In genomic region chr11:116388841-116389480, GRCm38 (mm10) we compare ENCODE assay signal across 8 mouse cellular contexts. TPM values are rescaled to one million over a fixed set of nuclear protein-coding genes. Genes with fewer than 3 reads are reported as not detected.
DNase-seq lines count a peak whose midpoint lies in the region; ATAC-seq and TF ChIP-seq lines count a peak whose summit lies in the region.

No protein-coding gene starts in this region.

- no peak for TF ChIP-seq EP300 in stomach, postnatal 0 days (optimal IDR thresholded peaks at IDR 0.05)

- WGBS in embryonic facial prominence, embryonic 10.5 days = 64% methylated on average over 14 of the region's 14 CpGs
- WGBS in heart, embryonic 15.5 days = 65% methylated on average over 14 of the region's 14 CpGs
- whole genome bisulfite sequencing in kidney, postnatal 0 days = 70% methylated on average over 14 of the region's 14 CpGs
- 57% methylated on average over 14 of the region's 14 CpGs for WGBS in stomach, postnatal 0 days

- ATAC-seq in heart, embryonic 15.5 days (replicated peaks; ENCODE audit: insufficient number of reproducible peaks, insufficient read depth, low FRiP score, low read depth) = no peak; the same call in 1 of the 2 replicates
- peak; percentile 78; the same call in 1 of the 2 replicates for ATAC-seq in kidney, postnatal 0 days (replicated peaks; ENCODE audit: low FRiP score, low read depth)
- peak; percentile 88 for ATAC-seq in stomach, postnatal 0 days (ENCODE audit: low FRiP score, low TSS enrichment)

- peak; percentile 35 to 39 for DNase-seq in spleen, adult 18-20 months
- no peak for DNase-seq in spleen, adult 12 weeks (ENCODE audit: low spot score)
- DNase-seq in embryonic facial prominence, embryonic 10.5 days (ENCODE audit: low spot score) = peak; percentile 39
- DNase-seq in kidney, postnatal 0 days (ENCODE audit: low spot score) = peak; percentile 65
- DNase-seq in lung, postnatal 25 days (ENCODE audit: low spot score) = peak; percentile 54
- peak; percentile 53 for DNase-seq in stomach, postnatal 0 days (ENCODE audit: low spot score)
- DNase-seq in right cerebral cortex, postnatal 25 days = no peak

- no peak overlapping the region for H3K9ac ChIP-seq in heart, embryonic 15.5 days
- 0 out of 2 replicates have a peak overlapping the region, but pooled peaks have one; percentile 35 for H3K9ac ChIP-seq in kidney, postnatal 0 days (ENCODE audit: low read depth, low read length)
- no peak overlapping the region for H3K9ac ChIP-seq in stomach, postnatal 0 days (ENCODE audit: low read length)

- H3K9me3 ChIP-seq in embryonic facial prominence, embryonic 10.5 days = no peaks in the 10 kb centered on the region
- no peaks in the 10 kb centered on the region for H3K9me3 ChIP-seq in heart, embryonic 15.5 days (replicated peaks)
- no peaks in the 10 kb centered on the region for H3K9me3 ChIP-seq in kidney, postnatal 0 days (replicated peaks; ENCODE audit: low read length)
- H3K9me3 ChIP-seq in stomach, postnatal 0 days (ENCODE audit: control insufficient read depth, low read length) = no peaks in the 10 kb centered on the region

- H3K4me1 ChIP-seq in embryonic facial prominence, embryonic 10.5 days = peaks cover 27% of the 10 kb centered on the region
- peaks cover 22% of the 10 kb centered on the region for H3K4me1 ChIP-seq in heart, embryonic 15.5 days (replicated peaks)
- H3K4me1 ChIP-seq in kidney, postnatal 0 days (replicated peaks; ENCODE audit: insufficient read depth, low read length) = peaks cover 21% of the 10 kb centered on the region
- peaks cover 4% of the 10 kb centered on the region; the same call in 1 of the 2 replicates for H3K4me1 ChIP-seq in stomach, postnatal 0 days (replicated peaks; ENCODE audit: control insufficient read depth, insufficient read depth)

- peak; percentile 36; the same call in 1 of the 2 replicates for TF ChIP-seq CTCF in kidney, postnatal 0 days (IDR thresholded peaks at IDR 0.05; ENCODE audit: low read depth)
- TF ChIP-seq CTCF in stomach, postnatal 0 days (IDR thresholded peaks at IDR 0.05; ENCODE audit: low read depth) = peak; percentile 45

- H3K4me2 ChIP-seq in heart, embryonic 15.5 days = peak overlapping the region; percentile 37
- H3K4me2 ChIP-seq in kidney, postnatal 0 days (ENCODE audit: low read length) = peak overlapping the region; percentile 40; the same call in 1 of the 2 replicates
- H3K4me2 ChIP-seq in stomach, postnatal 0 days (replicated peaks; ENCODE audit: low read depth) = 0 out of 2 replicates have a peak overlapping the region, but pooled peaks have one; percentile 23

- H3K36me3 ChIP-seq in embryonic facial prominence, embryonic 10.5 days (replicated peaks) = no peaks in the 10 kb centered on the region; the same call in 1 of the 2 replicates
- H3K36me3 ChIP-seq in heart, embryonic 15.5 days = no peaks in the 10 kb centered on the region
- H3K36me3 ChIP-seq in kidney, postnatal 0 days (ENCODE audit: insufficient read depth, low read length) = no peaks in the 10 kb centered on the region
- no peaks in the 10 kb centered on the region for H3K36me3 ChIP-seq in stomach, postnatal 0 days (ENCODE audit: control insufficient read depth, insufficient read depth, low read length)

- peak overlapping the region; percentile 19 for H3K27ac ChIP-seq in embryonic facial prominence, embryonic 10.5 days (replicated peaks)
- H3K27ac ChIP-seq in heart, embryonic 15.5 days = peak overlapping the region; percentile 43; the same call in 1 of the 2 replicates
- H3K27ac ChIP-seq in kidney, postnatal 0 days = peak overlapping the region; percentile 84
- H3K27ac ChIP-seq in stomach, postnatal 0 days (replicated peaks) = peak overlapping the region; percentile 71

- no peaks in the 10 kb centered on the region for H3K27me3 ChIP-seq in embryonic facial prominence, embryonic 10.5 days (replicated peaks; ENCODE audit: low read depth, poor library complexity, severe bottlenecking)
- no peaks in the 10 kb centered on the region for H3K27me3 ChIP-seq in heart, embryonic 15.5 days
- no peaks in the 10 kb centered on the region for H3K27me3 ChIP-seq in kidney, postnatal 0 days (ENCODE audit: insufficient read depth, low read length)
- H3K27me3 ChIP-seq in stomach, postnatal 0 days (ENCODE audit: control insufficient read depth, insufficient read depth, low read length) = no peaks in the 10 kb centered on the region

- peak overlapping the region; percentile 35 for H3K4me3 ChIP-seq in embryonic facial prominence, embryonic 10.5 days
- peak overlapping the region; percentile 14; the same call in 1 of the 2 replicates for H3K4me3 ChIP-seq in heart, embryonic 15.5 days
- H3K4me3 ChIP-seq in kidney, postnatal 0 days (replicated peaks; ENCODE audit: low read depth, low read length) = no peak overlapping the region; the same call in 1 of the 2 replicates
- no peak overlapping the region for H3K4me3 ChIP-seq in stomach, postnatal 0 days (ENCODE audit: low read depth, low read length)

RNA-seq across cellular contexts. Expression of gene Rnf157, which starts 23.9 kb away (rescaled TPM):
- polyA plus RNA-seq in embryonic facial prominence, embryonic 10.5 days (2016; fragmentation: Nextera tagmentation; extraction: Ambion mirVana) = 12.7 and 15.7 TPM in 2 replicates
- polyA plus RNA-seq in heart, embryonic 15.5 days (2015; fragmentation: Nextera tagmentation; extraction: Ambion mirVana) = 7.1 and 14.3 TPM in 2 replicates
- 7.4 and 8.1 TPM in 2 replicates for polyA plus RNA-seq in kidney, postnatal 0 days (2015; fragmentation: Nextera tagmentation; extraction: Ambion mirVana)
- 2.8 and 3.0 TPM in 2 replicates for polyA plus RNA-seq in stomach, postnatal 0 days (2015; fragmentation: Nextera tagmentation; extraction: Ambion mirVana)

RNA-seq across cellular contexts. Expression of gene Ubald2, which starts 44.9 kb away (rescaled TPM):
- 43.7 and 46.4 TPM in 2 replicates for polyA plus RNA-seq in embryonic facial prominence, embryonic 10.5 days (2016; fragmentation: Nextera tagmentation; extraction: Ambion mirVana)
- polyA plus RNA-seq in heart, embryonic 15.5 days (2015; fragmentation: Nextera tagmentation; extraction: Ambion mirVana) = 29.3 and 32.5 TPM in 2 replicates
- 53.5 and 53.6 TPM in 2 replicates for polyA plus RNA-seq in kidney, postnatal 0 days (2015; fragmentation: Nextera tagmentation; extraction: Ambion mirVana)
- 35.4 and 35.7 TPM in 2 replicates for polyA plus RNA-seq in stomach, postnatal 0 days (2015; fragmentation: Nextera tagmentation; extraction: Ambion mirVana)

RNA-seq across cellular contexts. Expression of gene Foxj1, which starts 53.8 kb away (rescaled TPM):
- polyA plus RNA-seq in embryonic facial prominence, embryonic 10.5 days (2016; fragmentation: Nextera tagmentation; extraction: Ambion mirVana) = 2.3 and 3.3 TPM in 2 replicates
- polyA plus RNA-seq in heart, embryonic 15.5 days (2015; fragmentation: Nextera tagmentation; extraction: Ambion mirVana) = 0.89 and 2.6 TPM in 2 replicates
- polyA plus RNA-seq in kidney, postnatal 0 days (2015; fragmentation: Nextera tagmentation; extraction: Ambion mirVana) = 2.5 TPM in 2 replicates
- polyA plus RNA-seq in stomach, postnatal 0 days (2015; fragmentation: Nextera tagmentation; extraction: Ambion mirVana) = 0.19 and 0.40 TPM in 2 replicates

Comparison
In these comparisons a context has a peak if more than half of its experiments do, and no peak if none do; other contexts are left out.
1. DNase-seq: peak in spleen, adult 18-20 months (2 of 2), embryonic facial prominence, embryonic 10.5 days (single experiment), kidney, postnatal 0 days (single experiment), lung, postnatal 25 days (single experiment) and stomach, postnatal 0 days (single experiment); none in spleen, adult 12 weeks (single experiment) and right cerebral cortex, postnatal 25 days (single experiment).
2. H3K27ac ChIP-seq: peak in every context shown above with its lines; median percentile 84 in kidney, postnatal 0 days; 71 in stomach, postnatal 0 days; 43 in heart, embryonic 15.5 days; 19 in embryonic facial prominence, embryonic 10.5 days.
3. H3K4me3 ChIP-seq: peak in embryonic facial prominence, embryonic 10.5 days (single experiment) and heart, embryonic 15.5 days (single experiment); none in kidney, postnatal 0 days (single experiment) and stomach, postnatal 0 days (single experiment).
4. Peak in every context shown above with its lines, with median percentiles within 50 percentile points of each other: H3K4me2 ChIP-seq.